Mouse (Mus musculus) spleen, embryonic (tissue): Measurements from ENCODE around the gene Slc22a20.

Experiments
- CTCF ChIA-PET: fragments of 350-600 bp; sonication (Branson Sonifier 250); formaldehyde crosslinking; loops from one replicate; lab custom pipeline; 2022; lab: Charles Lee

Gene Slc22a20

DNA sequence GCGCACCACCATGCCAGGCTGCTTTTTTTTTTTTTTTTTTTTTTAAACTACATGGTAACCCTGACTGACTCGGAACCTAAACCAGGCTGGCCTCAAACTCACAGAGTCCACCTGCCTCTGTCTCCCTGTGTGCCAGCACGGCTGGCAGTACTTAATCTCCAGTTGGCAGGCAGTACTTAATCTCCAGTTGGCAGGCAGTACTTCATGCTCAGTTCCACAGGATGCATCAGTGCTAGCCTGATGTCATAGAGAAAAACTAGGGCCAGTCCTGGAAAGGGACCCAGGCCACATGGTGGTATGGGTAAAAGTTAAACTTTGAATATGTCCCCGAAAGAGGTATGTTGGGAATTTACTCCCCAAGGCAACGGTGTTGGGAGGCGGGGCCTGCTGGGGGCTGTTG lies 57.8 kb downstream of the Slc22a20 start:
- CTCF ChIA-PET, result interaction anchor here (0.7 kb wide), 2 partner anchors 159 to 311 kb away, joined by 4 to 8 read pairs; no protein-coding TSS in a partner anchor

DNA sequence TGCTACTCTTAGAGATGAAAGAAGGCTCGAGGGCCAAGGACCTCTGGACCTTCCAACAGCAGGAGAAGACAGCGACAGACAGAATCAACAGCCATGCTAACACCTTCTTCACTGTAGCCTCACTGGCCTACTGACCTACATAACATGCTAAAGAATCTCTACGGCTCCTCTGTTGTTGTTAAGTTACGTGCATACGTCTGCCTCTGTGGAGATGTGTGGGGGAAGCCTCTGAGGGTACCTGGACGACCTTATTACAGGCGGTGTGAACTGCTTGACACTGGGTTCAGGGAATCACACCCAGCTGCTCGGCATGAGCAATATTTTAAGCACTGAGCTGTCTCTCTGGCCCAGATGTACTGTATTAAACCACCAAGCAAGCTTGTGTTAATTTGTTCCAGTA lies 58.4 kb downstream of the Slc22a20 start:
- CTCF ChIA-PET, result interaction anchor here (0.6 to 0.7 kb wide), 3 partner anchors 158 to 881 kb away, joined by 4 to 8 read pairs (median 4); no protein-coding TSS in a partner anchor

DNA sequence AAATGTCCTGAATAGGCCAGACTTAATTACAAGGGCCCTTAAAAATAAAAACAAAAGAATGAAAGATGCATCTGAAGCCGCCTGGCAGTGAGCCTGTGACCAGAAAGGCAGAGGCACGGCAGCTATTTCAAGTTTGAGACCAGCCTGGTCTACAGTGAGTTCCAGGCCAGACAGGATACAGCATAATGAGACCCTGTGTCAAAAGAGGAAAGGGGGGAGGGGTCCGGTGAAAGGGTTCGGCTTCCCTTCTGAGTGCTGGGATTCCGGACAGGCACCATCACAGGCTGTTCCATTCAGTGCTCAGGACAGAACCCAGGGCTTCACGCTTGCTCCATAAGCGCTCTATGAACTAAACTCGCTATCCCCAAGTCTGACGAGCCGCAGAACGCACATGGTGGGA lies 58.9 kb downstream of the Slc22a20 start:
- CTCF ChIA-PET, result interaction anchor here (0.6 kb wide), 1 partner anchor 881 kb away, joined by 4 read pairs; no protein-coding TSS in a partner anchor

DNA sequence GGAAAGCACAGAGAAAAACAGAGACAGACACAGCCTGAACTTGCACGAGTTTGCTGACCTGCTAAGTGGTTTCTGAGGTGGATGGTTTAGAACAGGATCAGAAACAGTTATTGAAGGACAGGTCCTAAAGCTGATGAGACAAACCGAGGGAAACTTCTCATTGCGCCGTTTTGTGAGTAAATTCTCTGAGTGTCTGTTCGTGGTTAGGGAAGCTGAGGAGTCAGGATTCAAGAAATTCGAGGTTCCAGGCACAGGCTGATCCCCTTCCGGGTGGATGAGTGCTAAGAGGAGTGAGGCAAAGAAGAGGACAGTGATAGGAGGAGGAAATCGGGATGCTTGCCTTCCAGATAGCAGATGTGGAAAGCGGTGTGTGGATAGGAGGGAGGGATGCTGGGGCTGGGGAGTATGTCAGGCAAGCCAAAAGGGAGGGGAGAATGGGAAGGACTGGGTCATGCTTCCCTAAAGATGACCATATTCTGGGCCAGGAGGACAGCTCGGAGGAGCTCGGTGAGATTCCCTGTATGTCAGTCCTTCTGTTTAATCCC lies 60.6 kb downstream of the Slc22a20 start:
- CTCF ChIA-PET, result no interaction called here

DNA sequence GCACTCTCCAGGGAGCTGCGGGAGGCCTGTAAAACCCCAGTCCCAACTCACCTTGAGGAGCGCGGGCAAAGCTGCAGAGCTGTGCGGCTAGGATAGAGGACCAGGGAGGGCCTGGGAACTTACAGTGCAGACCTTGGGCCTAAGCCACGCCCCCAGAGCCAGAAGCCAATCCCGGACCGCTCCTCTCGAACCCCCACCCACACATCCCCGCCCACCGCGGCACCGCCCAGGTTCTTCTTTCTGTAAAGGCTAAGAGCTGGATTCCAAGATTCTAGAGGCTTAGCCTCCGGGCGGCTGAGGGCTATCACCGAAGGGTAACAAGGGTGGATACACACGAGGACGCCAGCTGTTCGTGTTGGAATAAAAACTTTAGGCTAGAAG lies 61.2 kb downstream of the Slc22a20 start, which contains the start of gene Cdc42ep2:
Gene Cdc42ep2 (minus strand): TSS at position 104 of the 381 bp plus-strand sequence.
- CTCF ChIA-PET, result interaction anchor here (0.8 to 2.6 kb wide), 2 partner anchors 32 to 63 kb away, joined by 3 to 9 read pairs; no protein-coding TSS in a partner anchor

- CTCF ChIA-PET, result interaction anchor here (0.7 to 2.6 kb wide), 4 partner anchors 13 to 64 kb away, joined by 3 to 9 read pairs (median 4); no protein-coding TSS in a partner anchor
These were observed 61.8 kb downstream of the Slc22a20 start for GRCm38 (mm10) chr19:5923990-5924712.

DNA sequence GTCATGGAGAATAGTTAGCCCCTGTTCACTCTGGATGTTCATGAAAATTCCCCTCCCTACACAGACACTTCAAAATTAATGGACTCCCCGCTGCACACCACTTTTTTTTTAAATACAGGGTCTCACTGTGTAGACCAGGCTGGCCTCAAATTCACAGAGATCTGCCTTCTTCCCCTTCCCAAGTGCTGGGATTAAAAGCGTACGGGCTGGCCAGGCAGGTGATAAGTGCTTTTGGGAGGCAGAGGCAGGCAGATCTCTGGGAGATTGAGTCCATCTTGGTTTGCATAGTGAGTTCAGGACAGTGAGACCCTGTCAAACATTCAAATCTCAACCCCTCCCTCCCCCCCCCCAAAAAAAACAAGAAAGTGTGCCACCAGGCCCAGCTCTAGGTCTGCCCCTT lies 63.0 kb downstream of the Slc22a20 start:
- CTCF ChIA-PET, result interaction anchor here (1.5 to 2.6 kb wide), 2 partner anchors 11 to 33 kb away, joined by 5 to 9 read pairs; no protein-coding TSS in a partner anchor

GRCm38 (mm10) chr19:5922119-5922942 lies 63.6 kb downstream of the Slc22a20 start:
- CTCF ChIA-PET, result interaction anchor here (1.5 to 2.6 kb wide), 2 partner anchors 11 to 34 kb away, joined by 5 to 9 read pairs; no protein-coding TSS in a partner anchor

DNA sequence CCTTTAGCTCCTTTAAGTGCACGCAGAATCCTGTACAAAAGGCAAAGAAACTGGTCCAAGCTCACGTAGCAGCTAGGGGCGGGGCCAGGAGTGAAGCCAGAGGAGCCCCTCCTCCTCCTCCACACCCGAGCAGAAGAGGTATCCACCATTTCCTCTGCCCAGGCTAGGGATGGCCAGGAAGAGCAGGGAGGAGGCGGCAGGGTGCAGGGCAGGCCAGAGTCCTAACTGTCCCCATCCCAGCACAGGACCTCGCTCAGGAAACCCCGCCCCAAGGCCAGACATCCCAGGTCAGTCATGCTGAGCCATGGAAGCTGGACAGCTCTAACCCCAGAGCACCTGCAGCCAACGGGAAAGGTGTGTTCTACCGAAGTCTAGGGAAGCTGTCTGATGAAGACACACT lies 64.2 kb downstream of the Slc22a20 start:
- CTCF ChIA-PET, result no interaction called here
